Mouse (Mus musculus) stomach, postnatal 0 days (tissue): Measurements from ENCODE around the gene Scin.

Experiments used
- CTCF ChIP-seq: IDR thresholded peaks from 2 replicates; pipeline ENCODE4 v1.5.1; 2016; ENCODE audit warnings: antibody characterized with exemption, low read depth, mild to moderate bottlenecking, moderate library complexity
- EP300 ChIP-seq: optimal IDR thresholded peaks from 2 replicates; pipeline ENCODE3; 2016; ENCODE audit warnings: antibody characterized with exemption

GRCm38 (mm10) chr12:40009866-40010265 is 124.2 kb downstream of the Scin start:
- TF ChIP-seq CTCF (no peak), EP300 (no peak)
